Mouse (Mus musculus) lung, postnatal 4 days (tissue): ENCODE data around the gene Eva1c.

Experiments used
- DNase-seq, 2 experiments: peaks; one replicate each; pipeline ENCODE4 v3.0.0; 2021

Gene Eva1c

GRCm38 (mm10) chr16:90869361-90869760 lies 42.8 kb downstream of the Eva1c start:
- no peak for DNase-seq

DNA sequence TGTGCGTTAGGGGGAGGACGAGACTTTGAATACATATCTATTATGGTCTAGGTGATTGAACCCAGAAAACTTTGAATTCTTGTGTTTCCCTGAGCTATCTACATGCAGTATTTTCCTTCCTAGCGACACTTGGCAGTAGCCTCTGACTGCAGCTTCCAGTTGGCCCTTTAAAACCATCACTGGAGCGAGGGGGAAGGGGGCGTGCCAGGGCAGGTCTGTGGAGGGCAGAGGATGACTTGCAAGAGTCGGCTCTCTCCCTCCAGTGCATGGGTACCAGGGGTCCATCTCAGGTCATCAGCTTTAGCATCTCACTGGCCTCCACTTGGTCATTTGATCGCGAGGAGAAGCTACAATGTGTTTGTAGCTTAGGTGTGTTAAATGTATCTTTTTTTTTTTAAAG lies 46.4 kb downstream of the Eva1c start:
- DNase-seq, result no peak

DNA sequence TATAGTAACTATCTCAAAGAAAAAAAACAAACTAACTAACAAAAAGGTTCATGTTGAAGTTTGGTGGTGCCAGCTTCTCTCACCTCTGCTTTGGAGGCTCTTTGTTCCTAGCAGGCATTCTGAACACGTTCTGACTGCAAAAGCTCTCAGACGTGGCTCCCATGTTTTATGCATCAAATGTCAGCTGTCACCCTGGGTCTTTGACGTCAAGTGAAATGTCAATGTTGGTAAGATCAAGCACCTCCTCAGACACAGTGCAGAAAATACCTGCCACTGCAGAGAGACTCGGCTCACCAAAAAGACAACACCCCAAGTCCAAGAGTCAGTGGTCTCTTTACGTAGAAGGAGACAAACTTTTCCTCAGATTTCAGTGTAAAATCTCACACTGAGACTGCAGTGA lies 48.0 kb downstream of the Eva1c start:
- no peak for DNase-seq

DNA sequence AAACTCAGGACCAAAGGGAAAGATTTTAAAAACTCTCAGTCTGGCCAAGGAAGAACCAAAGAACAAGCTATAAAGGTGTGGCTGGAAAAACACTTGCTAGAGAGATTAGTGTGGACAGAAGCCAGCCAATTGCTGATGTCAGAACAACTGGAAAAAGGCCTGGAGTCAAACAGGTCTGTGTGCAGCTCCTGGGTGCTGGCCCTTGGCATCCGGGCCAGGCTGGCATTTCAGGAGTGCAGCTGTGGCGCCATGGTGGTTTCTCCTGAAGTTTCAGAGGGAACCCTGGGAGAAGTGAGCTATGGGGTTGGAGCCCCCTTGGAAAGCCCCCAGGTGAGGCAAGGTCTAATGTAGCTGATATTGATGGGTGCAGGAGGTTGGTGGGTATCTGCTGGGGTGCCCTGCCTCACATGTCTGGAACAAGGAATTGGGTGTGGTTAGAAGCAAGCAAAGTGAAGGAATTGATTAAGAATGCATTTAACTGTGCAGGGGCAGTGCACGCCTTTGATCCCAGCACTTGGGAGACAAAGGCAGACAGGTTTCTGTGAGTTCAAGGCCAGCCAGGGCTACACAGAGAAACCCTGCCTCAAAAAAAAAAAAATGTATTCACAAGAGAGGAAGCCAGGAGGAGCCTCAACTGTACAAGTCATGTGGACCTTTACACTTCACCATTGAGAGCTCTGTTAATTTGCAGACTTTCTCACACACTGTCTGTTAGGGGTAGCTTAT lies 51.8 kb downstream of the Eva1c start:
- no peak for DNase-seq

DNA sequence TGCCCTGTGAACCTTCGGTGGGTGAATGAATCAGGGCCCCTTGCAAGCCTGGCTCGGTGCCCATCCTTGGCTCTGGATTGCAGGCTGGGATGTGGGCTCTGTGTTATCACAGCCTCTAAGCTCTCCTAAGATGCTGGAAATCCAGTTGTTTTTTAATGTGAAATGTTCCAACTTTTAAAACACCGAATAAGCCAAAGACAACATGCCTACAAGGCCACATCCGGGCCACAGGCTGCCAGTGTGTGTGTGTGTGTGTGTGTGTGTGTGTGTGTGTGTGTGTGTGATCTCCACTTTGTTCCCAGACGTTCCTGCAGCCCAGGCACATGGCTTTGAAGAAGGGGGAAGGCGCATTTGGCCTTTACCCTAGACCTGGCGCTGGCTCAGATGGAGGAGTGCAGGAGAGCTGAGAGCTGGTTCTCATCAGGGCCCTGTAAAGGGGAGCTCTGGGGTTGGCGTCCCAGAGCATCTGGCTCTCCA lies 56.0 kb downstream of the Eva1c start:
- peak in 1 of 2 experiments; percentile 44 for DNase-seq

DNA sequence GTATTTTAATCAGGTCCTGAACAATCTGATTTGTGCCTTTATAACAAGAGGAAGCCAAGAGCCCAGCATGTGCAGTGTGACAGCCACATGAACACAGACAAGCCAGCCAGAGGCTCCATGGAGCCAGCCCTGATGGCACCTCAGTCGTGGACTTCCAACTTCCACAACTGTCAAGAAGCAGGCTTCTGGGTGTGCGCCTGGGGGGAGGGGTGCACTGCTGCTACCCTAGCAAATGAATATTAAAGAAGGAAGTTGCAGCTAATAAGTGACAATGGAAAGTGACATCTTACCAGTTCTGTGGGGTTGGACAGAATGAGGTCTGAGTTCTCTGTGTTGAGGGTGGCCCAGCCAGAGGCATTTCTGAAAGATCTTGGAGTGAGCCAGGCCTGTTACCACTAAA lies 58.8 kb downstream of the Eva1c start:
- peak in 1 of 2 experiments; percentile 14 for DNase-seq

DNA sequence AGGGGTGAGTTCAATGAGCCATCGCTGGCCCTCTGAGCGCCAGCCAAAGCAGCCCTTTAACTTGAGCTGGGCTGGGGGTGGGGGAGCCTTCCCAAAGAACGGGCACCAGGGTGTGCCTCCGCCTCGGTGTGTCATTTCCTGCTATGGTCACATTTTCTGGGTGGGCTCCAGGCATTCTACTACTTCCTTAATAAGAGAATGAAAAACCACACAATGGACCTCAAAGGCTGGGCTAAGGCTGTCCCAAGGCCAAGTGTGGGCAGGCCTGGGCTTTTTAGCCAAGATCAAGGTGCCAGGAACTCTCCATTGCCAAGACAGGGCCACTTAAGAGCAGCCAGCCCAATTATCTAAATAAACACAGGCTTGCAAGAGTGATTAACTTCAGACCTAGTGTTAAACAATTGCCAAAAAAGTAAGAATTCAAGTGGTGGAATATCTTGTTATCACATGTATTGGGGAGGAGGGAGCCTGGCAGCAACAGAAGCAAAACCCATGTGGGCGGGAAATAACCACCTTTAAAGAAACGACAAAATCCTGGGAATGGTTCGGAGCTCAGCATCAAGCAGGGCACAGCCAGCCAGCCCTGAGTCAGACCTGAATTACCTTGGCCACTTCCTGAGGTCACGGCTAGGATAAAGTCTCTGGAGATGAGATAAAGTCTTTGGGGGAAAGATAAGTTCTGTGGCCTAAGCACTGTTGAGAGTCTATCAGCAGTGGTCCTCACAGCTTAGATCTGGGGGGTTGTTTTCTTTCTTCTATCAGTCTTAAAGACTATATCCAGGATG lies 59.5 kb downstream of the Eva1c start:
- DNase-seq, result peak; percentile 70 to 82

DNA sequence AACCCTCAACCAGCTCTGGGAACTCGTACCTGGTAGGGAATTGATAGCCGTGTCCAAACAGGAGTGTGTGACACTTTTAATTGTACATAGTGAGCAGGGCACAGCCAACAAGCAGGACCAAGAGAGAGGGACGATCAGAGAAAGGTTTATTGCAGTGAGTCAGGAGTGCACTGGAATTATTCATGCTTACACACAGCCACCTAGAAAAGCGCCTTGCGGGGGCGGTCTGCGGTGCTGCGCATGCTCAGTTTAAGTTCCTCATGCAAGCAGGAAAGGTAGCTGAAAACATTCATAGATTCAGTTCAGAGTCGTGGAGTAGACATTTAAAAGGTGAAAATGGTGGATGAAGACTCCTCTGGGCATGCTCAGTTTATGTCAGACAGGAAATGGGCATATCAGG lies 64.2 kb downstream of the Eva1c start:
- no peak for DNase-seq

DNA sequence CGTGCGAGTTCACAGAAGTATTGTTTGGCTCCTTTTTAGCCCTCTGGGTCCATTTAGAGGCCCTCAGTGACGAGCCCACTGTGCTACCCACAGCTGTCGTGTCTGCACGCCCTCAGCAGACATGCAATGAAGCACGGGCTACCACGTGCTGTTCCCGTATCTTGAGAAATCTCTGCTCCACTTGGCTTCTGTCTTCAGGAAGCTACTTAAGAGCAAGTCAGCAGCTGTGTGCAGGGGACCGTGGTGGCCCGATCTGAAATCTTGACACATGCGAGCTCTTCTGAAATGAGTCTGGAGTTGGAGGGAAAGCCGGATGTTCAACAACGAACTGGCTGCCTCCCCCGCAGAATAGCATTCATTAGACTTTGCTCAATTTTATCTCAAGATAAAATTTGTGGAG lies 65.1 kb downstream of the Eva1c start:
- DNase-seq, result peak; percentile 28 to 78

- DNase-seq, result peak in 1 of 2 experiments; percentile 19
These were observed 65.6 kb downstream of the Eva1c start for GRCm38 (mm10) chr16:90892081-90892480.

- no peak for DNase-seq
These were observed 66.5 kb downstream of the Eva1c start for GRCm38 (mm10) chr16:90893019-90893418.

- no peak for DNase-seq
These were observed 67.3 kb downstream of the Eva1c start for GRCm38 (mm10) chr16:90893792-90894191.

DNA sequence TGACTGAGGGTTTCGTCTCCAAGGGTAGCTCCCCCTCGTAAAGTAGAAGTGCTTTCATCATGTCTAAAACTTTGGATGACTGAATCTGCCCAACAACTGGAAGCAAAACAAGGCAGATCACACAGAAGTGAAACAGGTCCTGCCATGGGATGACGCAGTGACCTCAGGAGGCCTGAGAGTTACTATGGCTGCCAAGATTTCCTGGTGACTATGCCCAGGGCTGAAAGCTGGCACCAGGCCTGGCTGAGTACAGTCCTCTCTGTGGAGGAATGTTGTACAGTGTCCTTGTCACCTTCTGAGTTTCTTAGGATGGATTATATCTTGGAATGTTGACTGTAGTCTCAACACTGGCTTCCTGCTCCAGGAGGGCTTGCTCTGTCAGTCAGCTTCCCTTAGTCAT lies 71.1 kb downstream of the Eva1c start:
- peak; percentile 19 to 64 for DNase-seq

- peak; percentile 21 to 41 for DNase-seq
These were observed 73.0 kb downstream of the Eva1c start for GRCm38 (mm10) chr16:90899498-90899897.

DNA sequence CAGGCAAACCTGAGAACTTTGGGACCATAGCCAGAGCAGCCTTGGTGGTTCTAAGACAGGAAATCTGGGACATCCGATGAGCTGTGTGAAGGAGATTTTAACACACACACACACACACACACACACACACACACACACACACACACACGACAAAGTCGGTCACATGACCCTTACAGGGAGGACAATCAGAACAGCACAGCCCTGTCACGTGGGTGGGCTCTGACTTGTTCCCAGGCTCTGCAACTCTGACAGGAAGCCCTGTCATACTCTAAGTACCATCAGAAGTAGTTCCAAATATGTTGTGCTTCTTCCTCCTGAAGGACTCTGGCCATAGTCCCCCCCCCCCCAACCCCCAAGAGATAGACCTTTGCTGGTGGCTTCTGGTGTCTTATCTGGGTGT lies 74.8 kb downstream of the Eva1c start:
- peak in 1 of 2 experiments; percentile 19 for DNase-seq

DNA sequence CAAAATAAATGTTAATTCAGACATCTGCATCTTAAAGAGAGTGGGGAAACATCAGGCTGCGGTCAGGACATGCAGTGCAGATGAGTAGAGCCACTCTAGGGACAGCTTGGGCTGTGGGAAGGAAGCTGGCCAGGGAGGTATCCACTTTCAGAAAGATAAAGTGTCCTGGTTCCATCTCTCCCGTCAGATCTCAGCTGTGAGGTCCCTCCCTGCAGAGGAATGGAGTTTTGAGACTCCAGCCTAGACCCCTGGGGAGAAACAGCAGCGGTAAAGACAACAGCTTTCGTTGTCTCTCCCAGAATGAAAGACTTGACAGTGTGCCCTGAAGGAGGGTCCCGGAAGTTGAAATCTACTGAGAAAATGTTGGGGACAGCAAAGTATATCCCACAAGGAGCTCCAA lies 76.8 kb downstream of the Eva1c start:
- DNase-seq, result no peak

DNA sequence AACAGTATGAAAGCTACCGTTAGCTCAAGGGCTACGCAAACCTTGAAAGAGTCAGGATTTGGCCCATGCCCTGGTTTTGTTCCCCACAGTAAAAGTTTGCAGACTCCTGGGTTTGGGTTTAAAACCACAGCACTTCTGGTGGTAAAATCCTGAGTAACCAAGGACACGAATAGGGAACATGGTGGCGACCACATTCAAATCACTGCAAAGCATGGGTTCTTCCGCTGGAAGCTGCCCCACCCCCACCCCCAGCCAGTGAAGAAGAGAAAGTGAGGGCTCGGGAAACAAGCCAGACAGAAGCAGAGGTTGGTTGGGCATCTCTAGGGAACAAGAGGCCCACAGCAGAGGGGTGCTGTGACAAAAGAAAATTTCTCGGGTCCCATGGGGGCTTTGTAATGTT lies 80.7 kb downstream of the Eva1c start:
- DNase-seq, result no peak

DNA sequence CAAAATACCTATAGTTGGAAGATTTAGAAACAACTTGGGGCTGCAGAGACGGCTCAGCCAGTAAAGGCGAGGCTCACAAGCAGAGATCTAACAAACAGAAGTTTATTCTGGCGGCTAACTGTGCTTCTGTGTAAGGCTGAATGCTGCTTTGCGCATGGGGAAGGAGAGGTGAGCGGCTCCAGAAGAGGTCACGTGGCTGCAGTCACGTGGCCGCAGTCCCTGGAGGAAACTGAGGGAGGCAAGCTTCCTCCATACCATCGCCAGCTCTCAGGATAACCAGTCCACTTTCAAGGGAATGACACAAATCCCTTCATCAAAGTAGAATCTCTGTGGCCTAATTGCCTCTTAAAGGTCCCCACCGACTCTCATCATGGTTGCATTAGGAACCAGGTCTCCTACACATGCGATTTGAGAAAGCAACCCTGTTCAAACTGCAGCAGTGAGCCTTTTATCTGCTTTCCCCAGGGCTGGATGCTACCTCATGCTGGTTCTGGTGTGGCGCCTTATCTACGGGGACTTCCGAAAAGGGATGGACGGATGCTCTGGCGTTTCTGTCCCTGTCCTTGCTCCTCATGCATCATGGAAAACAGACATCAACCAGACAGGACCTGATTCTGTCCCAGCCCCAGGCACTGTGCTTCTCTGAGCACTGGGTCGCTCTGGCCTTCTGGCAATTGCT lies 84.5 kb downstream of the Eva1c start:
- no peak for DNase-seq

DNA sequence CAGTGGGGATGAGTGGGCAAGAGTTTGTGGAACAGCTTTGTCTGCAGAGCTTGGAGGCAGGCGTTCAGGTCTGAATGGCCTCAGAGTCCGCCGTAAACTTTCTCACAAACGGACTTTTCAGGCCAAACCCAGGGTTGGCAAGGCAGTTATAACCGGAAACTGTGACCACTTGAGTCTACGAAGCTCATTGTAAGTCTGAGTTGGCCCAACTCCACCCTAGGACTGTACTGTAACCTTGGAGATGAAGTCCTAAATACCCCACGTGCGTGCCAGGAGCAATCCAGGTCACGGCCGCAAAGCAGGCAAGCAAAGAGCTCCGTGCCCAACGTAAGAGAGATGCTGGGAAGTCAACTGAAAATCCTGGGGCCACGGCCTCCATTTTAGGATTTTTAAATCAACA lies 85.2 kb downstream of the Eva1c start:
- no peak for DNase-seq

GRCm38 (mm10) chr16:90916040-90916481 lies 89.5 kb downstream of the Eva1c start:
- DNase-seq, result peak; percentile 41 to 46

DNA sequence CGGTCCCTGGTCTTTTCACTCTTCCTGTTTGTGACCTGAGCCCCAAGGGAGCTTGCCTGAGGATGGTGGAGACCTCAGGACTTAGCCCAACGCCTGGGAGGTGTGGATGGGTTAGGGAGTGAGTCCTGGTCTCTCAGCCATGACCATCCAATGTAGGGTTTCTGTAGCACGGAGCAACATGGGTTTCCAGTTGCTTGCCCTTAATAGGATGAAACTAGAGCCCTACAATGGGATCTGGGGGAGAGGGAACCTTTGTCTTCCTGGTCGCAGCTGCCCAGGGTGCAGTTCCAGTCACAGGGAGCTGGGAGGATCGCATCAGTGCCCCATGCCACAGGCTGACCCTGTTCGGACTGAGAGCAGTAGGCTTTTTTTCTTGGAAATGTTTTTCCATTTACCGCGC lies 90.6 kb downstream of the Eva1c start:
- no peak for DNase-seq

- peak; percentile 36 to 78 for DNase-seq
These were observed 95.1 kb downstream of the Eva1c start for GRCm38 (mm10) chr16:90921471-90922159.
